Mouse (Mus musculus) cerebellum, postnatal 4 days (tissue): ENCODE measurements around the gene Dmc1.

Experiments
- DNase-seq, 2 experiments: peaks; one replicate each; pipeline ENCODE4 v3.0.0; 2022; ENCODE audit warnings: low spot score in 2 of 2, mixed read lengths in 1 of 2

Dmc1 gene

DNA sequence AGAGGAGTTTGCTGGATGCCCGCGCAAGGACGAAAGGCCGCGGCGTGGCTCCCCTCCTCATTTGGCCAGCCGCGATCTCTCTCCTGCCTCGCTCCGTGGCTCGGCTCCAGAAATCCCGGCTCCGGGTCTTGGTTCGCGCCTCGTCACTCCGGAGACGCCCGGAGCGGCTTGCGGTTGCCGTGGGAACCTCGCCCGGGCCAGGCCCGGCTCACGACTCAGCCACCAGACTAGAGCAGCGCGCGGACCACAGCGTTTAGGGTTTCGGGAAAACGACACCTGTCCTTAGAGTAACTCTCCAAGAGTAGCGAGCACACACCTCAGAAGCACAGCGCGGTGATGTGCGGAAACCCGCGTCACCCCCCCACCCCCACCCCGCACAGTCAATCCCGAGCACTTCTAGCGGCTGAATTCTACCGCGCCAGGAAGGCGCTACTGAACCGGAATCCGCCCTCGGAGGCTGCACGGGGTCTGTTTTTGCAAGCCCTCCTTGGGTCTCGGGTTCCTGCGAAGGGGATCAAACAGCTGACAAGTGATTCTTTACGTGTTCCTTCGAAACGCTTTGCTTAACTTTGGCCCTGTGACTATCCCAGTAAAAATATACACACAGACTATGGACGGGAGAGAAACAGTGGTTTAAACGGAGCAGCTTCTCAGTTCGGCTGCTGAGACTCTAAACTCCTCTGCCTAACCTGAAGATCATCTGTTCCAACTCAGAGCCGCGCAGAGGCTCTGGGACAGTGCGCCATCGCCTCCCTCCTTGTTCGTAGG lies 93.2 kb downstream of the Dmc1 start:
- DNase-seq, result peak; percentile 86 to 93
